In genomic region chr10:22174190-22174487, GRCm38 (mm10) we compare ENCODE assay signal across 5 mouse cellular contexts. TPM values are rescaled to one million over a fixed set of nuclear protein-coding genes. Genes with fewer than 3 reads are reported as not detected.
"Had no signal": no experiment of that assay in that cellular context is flagged by ENCODE, and none has a peak within 500 bp of the region (broad histone marks: within the 10 kb centered on the region; RNA-seq: fewer than 3 reads in every experiment).

No protein-coding gene starts in this region.

RNA-seq across cellular contexts. Expression of gene H60b, which starts 15.8 kb away (rescaled TPM):
- polyA plus RNA-seq: small intestine, adult 2 months; spleen, adult 2 months; testis, adult 2 months; thymus, adult 2 months had no signal

RNA-seq across cellular contexts. Expression of gene Raet1e, which starts 15.8 kb away (rescaled TPM):
- total RNA-seq: neutrophil, adult 5-6 weeks had no signal
